Mouse (Mus musculus) cortical plate, adult 2 months (tissue): ENCODE results near the gene Fam50a.

Experiments
- CTCF ChIP-seq: fragments of 200-500 bp; IDR thresholded peaks from 2 replicates; pipeline ENCODE4 v1.5.1; 2011; ENCODE audit warnings: mild to moderate bottlenecking, control low read depth, low read length; ENCODE audit not compliant: insufficient read depth; ENCODE audit errors: extremely low read depth
- POLR2A ChIP-seq: fragments of 200-500 bp; IDR thresholded peaks from 2 replicates; pipeline ENCODE4 v1.6.1; 2011; ENCODE audit warnings: mild to moderate bottlenecking, low read length, control low read depth; ENCODE audit not compliant: insufficient read depth; ENCODE audit errors: extremely low read depth

- no peak for TF ChIP-seq POLR2A
- no peak for TF ChIP-seq CTCF
These were observed 46.3 kb downstream of the Fam50a start for GRCm38 (mm10) chrX:74359171-74359570.
